Mouse (Mus musculus) hematopoietic multipotent progenitor cell, adult 10-12 weeks (in vitro differentiated cells): ENCODE measurements around the gene Cbx8. TPM values are rescaled to one million over a fixed set of nuclear protein-coding genes. Genes with fewer than 3 reads are reported as not detected.

Experiments used
- polyA plus RNA-seq: library from polyadenylated mRNA; stranded (reverse); fragments of >175 nt; gene quantifications from 2 replicates; pipeline ENCODE4 v1.2.3, GENCODE M21; 2012; ENCODE audit warnings: low replicate concordance

Cbx8 gene
- 16.7 and 47.2 TPM in 2 replicates for polyA plus RNA-seq

DNA sequence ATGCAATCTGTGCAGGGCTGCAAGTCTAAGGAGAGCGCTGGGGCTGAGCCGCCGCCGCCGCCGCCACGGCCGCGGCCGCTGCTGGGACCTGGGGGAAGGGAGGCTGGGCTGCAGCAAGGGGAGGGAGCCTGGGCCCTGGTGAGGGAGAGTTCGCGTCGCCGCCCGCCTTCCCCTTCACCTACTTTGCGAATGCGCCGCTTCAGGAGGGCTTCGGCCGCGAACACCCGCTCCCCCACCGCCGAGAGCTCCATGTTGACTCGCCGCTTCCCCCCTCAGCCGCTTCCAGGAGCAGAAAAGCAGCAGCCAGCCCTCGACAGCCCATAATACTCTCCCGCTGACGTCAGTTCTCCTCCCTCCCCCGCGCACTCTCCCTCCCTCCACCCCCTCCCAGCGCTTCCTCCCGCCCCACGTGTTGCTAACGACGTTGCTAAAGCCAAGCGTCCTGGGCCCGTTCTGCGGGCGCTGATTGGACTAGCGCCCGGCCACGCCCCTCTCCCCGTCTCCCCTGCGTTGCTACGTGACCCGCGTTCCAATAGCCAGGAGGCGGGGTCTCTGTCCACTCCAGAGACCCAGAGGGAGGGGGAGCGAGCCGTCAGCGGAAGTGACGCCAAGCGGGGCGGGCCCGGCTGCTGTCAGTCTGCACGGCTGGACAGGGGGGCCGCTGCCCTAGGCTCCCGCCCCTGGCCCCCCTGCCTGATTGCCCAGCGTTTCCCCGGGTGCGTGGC lies at the start of gene Cbx8:
TSS of gene Cbx8 (minus strand) at position 370 of the 725 bp plus-strand sequence.

DNA sequence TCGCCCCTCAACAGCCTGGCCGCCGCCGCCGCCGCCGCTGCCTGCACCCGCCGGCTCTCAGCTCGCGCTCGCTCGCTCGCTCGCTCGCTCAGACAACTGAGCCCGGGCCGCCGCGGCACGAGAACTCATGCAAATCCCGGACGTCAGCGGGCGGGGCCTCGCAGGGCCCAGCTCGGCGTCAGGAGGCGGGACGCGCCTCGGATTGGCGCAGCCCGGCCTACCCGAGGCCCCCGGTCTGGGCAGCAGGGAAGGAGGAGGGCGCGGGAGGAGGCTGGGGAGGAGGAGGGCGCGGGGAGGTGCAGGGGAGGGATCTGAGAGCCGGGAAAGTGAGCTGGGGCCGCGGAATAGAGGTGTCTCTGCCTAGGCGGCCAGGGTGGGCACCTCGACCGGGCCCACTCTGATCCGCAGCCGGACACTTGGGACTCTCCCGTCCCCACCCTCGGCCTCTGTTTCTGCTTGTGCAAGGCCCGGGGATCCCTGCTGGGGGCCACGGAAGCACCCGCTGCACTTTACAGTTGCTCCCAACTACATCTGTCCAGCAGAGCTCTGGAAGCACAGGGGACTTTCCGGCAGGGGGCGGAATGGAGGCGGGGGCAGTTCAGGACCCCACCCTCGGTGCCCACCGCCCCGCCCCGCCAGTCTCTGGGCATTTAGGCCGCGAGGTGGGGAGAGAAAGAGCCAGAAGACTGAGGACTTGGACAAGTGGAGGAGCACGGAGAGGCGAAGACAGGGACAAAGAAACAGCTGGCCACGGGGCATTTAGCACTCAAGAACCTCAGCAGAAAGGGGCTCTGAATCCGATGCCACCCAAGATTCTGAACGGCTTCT lies 45.6 kb upstream of the Cbx8 start, which contains the start of gene Cbx4:
TSS of gene Cbx4 (minus strand) at position 78 of the 828 bp plus-strand sequence.

DNA sequence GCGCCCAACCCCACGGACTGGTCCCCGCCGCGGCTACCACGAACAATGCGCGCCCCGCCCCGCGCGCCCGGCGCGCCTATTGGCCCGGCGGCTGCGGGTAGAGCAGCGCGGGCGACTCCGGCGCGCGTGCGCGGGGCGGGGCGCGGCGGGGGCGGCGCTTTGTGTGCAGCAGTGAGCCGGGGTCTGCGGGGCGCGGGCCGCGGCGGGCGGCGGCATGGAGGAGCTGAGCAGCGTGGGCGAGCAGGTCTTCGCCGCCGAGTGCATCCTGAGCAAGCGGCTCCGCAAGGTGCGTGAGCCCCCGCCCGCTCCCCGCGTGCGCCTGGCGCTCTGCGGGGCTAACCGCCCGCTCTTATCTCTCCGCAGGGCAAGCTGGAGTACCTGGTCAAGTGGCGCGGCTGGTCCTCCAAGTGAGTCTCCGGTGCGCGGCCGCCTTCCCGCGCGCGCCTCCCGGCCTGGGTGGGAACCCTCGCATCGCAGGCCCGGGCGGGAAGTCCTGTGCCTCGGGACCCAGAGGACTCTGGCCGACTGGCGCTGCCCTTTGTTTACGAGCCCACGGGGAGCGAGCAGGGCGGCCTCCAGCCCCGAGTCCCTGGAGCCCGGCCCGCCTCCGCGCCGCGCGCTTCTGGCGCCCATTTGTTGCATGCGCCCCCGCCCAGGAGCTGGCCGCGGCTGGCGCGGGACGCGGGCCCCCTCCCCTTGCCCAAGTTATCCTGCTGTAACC lies 17.7 kb downstream of the Cbx8 start, which contains the start of gene Cbx2:
TSS of gene Cbx2 (plus strand) at position 68 of the 721 bp plus-strand sequence.

GRCm38 (mm10) chr11:118987999-118988398 lies 52.8 kb downstream of the Cbx8 start, which contains the start of gene Enpp7:
Enpp7 (plus strand) TSS chr11:118988188.

Other genes starting within 250 kb of the Cbx8 start
- gene Rbfox3, start 129.4 kb downstream of the Cbx8 start, polyA plus RNA-seq, result 0.10 TPM in 1 of 2 replicates, not detected in the other
- not detected in 2 replicates for gene Enpp7, start 52.8 kb downstream of the Cbx8 start, polyA plus RNA-seq
- 3.0 and 4.6 TPM in 2 replicates for gene Cbx2, start 18.0 kb downstream of the Cbx8 start, polyA plus RNA-seq
- gene Cbx4, start 45.3 kb upstream of the Cbx8 start, polyA plus RNA-seq, result 108 and 258 TPM in 2 replicates
- 3.5 and 5.2 TPM in 2 replicates for gene Tbc1d16, start 187.5 kb upstream of the Cbx8 start, polyA plus RNA-seq
- gene Ccdc40, start 187.6 kb upstream of the Cbx8 start, polyA plus RNA-seq, result 0.25 and 0.75 TPM in 2 replicates
- 50.9 and 72.0 TPM in 2 replicates for gene Gaa, start 226.9 kb upstream of the Cbx8 start, polyA plus RNA-seq